Mouse (Mus musculus) hindbrain, embryonic 16.5 days (tissue): ENCODE measurements around the gene Bola2. TPM values are rescaled to one million over a fixed set of nuclear protein-coding genes. Genes with fewer than 3 reads are reported as not detected.

Experiments
- ATAC-seq: fragments of 200-750 bp; cut with Nextera tagmentation; 2 replicates; pipeline ENCODE4 v1.8.0; 2017; ENCODE audit warnings: moderate TSS enrichment, moderate library complexity
- H3K27ac ChIP-seq: fragments of 300-500 bp; sonication (generic); 2 replicates; pipeline ENCODE4 v1.5.1; 2014; ENCODE audit warnings: low read depth, mild to moderate bottlenecking, control low read depth, low read length, moderate library complexity
- H3K27me3 ChIP-seq: fragments of 300-500 bp; sonication (generic); replicated peaks from 2 replicates; pipeline ENCODE4 v1.6.1; 2014; ENCODE audit warnings: low read length; ENCODE audit not compliant: control insufficient read depth, insufficient read depth
- H3K36me3 ChIP-seq: fragments of 300-500 bp; sonication (generic); 2 replicates; pipeline ENCODE4 v1.6.1; 2014; ENCODE audit warnings: mild to moderate bottlenecking, low read length, moderate library complexity, mixed read lengths; ENCODE audit not compliant: control insufficient read depth, insufficient read depth
- H3K4me1 ChIP-seq: fragments of 300-500 bp; sonication (generic); 2 replicates; pipeline ENCODE4 v1.6.1; 2014; ENCODE audit warnings: low read depth, low read length; ENCODE audit not compliant: control insufficient read depth, insufficient read depth
- H3K4me2 ChIP-seq: fragments of 300-500 bp; sonication (generic); 2 replicates; pipeline ENCODE4 v1.6.1; 2014; ENCODE audit warnings: mild to moderate bottlenecking, low read length, control low read depth, moderate library complexity
- H3K4me3 ChIP-seq: fragments of 300-500 bp; sonication (generic); 2 replicates; pipeline ENCODE4 v1.5.1; 2014; ENCODE audit warnings: mild to moderate bottlenecking, low read length, control low read depth, moderate library complexity
- H3K9ac ChIP-seq: fragments of 300-500 bp; sonication (generic); 2 replicates; pipeline ENCODE4 v1.6.1; 2014; ENCODE audit warnings: low read depth, mild to moderate bottlenecking, control low read depth, low read length, moderate library complexity
- H3K9me3 ChIP-seq: fragments of 300-500 bp; sonication (generic); 2 replicates; pipeline ENCODE4 v1.6.1; 2014; ENCODE audit warnings: mild to moderate bottlenecking, low read length, moderate library complexity; ENCODE audit not compliant: control insufficient read depth
- WGBS: fragments of 180-500 bp; shearing (Covaris S2); extraction: QIAGEN DNeasy Blood & Tissue Kit; methylation state at CpG from one replicate; pipeline ENCODE4 v1.1.7; 2014; 5-methylcytosine and 5-hydroxymethylcytosine counted together
- polyA plus RNA-seq: library from polyadenylated mRNA; unstranded; fragments of >200 nt; fragmentation: Nextera tagmentation; extraction: Ambion mirVana; gene quantifications from 2 replicates; pipeline ENCODE4 v1.2.1, GENCODE M21; 2015

Gene Bola2
- polyA plus RNA-seq, 1 experiment from 2014 or later = 130 TPM

DNA sequence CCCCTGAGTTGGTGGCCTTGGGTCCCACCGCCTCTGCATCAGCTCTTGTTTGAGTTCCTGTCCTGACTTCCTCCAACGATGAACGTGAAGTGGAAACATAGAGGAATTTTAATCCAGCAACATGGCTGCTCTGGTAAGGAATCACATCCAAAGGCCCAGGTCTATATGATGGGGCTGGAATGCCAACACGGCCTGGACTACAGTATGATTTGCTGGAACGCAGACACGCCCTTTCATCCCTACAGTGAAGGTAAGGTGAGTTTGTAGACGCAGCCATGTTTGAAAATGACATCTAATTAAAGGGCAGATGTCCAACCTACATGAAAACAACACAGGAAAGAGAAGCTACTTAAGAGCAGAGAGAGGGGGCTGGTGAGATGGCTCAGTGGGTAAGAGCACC, 1.4 kb upstream of the Bola2 start:
- WGBS = 85% methylated on average over 7 of the region's 7 CpGs
- ATAC-seq = no peak
- H3K27me3 ChIP-seq = no peaks in the 10 kb centered on the region
- peaks cover 24% of the 10 kb centered on the region for H3K4me1 ChIP-seq
- H3K27ac ChIP-seq = no peak overlapping the region
- no peak overlapping the region for H3K4me3 ChIP-seq
- H3K36me3 ChIP-seq = peaks cover 13% of the 10 kb centered on the region
- peak overlapping the region; percentile 33 for H3K4me2 ChIP-seq
- no peak overlapping the region for H3K9ac ChIP-seq
- H3K9me3 ChIP-seq = no peaks in the 10 kb centered on the region

DNA sequence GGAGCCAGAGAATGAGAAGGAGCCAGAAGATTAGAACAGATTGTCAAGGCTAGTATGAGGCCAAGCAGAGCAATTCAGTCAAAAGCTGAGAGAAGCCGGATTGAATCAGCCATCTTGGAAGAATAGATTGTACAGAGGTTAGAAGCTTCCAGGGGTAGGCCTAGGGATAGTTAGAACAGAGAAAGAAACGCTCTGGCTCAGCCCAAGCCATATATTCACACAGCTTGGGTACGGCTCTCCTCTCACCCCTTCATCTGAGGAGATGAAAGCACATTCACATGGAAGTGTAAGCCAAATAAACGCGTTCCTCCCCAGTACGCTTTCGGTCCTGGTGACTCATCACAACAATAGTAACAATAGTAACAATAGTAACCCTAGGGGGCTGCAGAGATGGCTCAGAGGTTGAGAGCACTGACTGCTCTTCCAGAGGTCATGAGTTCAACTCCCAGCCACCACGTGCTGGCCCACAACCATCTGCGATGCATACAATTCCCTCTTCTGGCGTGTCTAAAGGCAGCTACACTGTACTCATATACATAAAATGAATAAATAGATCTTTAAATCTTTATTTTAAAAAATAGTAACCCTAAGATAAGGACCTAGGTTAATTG, 655 bp upstream of the Bola2 start:
- no peak for ATAC-seq
- Histone ChIP-seq H3K4me2 (peak overlapping the region; percentile 89), H3K4me1 (peaks cover 24% of the 10 kb centered on the region), H3K27me3 (no peaks in the 10 kb centered on the region), H3K27ac (no peak overlapping the region), H3K9me3 (no peaks in the 10 kb centered on the region), H3K36me3 (peaks cover 17% of the 10 kb centered on the region), H3K9ac (peak overlapping the region; percentile 73), H3K4me3 (peak overlapping the region; percentile 53)
- 14% methylated on average over 10 of the region's 10 CpGs for WGBS

DNA sequence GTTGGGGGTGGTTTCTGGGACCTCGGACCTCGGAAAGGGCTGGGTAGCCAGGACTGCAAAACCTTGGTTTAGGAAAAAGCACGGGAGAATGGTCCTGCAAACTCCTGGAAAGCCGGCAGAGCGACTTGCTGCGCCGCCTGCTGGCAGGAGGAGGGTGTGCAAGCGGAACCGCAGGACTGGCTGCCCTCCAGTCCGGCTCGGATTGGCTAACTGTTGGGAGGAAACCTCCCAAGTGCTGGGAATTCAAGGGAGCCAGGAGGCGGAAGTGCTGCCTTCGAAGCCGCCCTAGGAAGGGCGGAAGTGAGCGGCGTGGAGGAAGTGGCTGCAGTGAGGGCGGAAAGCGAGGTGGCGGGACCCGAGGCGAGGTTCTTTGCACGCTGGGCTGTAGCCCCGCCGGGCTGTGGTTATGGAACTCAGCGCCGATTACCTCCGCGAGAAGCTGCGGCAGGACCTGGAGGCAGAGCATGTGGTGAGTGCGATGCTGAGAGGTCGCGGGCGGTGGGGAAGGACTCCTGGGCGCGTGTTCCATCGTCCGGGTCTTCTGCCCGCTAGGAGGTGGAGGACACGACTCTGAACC, 518 bp downstream of the Bola2 start, which contains the start of gene Slx1b:
Slx1b (minus strand) TSS at position 154 of the 577 bp plus-strand sequence.
- WGBS = under 1% methylated on average over 37 of the region's 40 CpGs
- Histone ChIP-seq H3K4me1 (peaks cover 24% of the 10 kb centered on the region), H3K36me3 (peaks cover 22% of the 10 kb centered on the region)

DNA sequence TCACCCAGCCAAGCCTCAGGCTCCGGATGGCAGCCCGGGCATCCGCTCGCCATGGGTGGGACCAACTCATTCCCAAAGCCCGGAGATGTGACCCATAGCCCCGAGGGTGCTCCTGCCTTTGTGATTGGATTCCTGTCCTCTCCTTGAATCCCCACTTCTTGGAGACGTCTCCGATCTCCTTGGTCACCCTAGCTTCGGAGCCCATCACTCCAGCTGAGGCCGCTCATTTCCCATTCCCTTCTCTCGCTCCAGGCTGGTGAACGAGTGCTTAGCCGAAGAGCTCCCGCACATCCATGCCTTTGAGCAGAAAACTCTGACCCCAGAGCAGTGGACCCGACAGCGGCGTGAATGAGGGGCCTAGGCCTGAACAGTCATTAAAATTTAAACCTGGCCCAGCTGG, 1.1 kb downstream of the Bola2 start:
- no peaks in the 10 kb centered on the region for H3K9me3 ChIP-seq
- H3K27me3 ChIP-seq = no peaks in the 10 kb centered on the region
- ATAC-seq = no peak
- H3K4me3 ChIP-seq = peak overlapping the region; percentile 53
- peak overlapping the region; percentile 72 for H3K27ac ChIP-seq
- H3K9ac ChIP-seq = peak overlapping the region; percentile 84
- peaks cover 29% of the 10 kb centered on the region for H3K4me1 ChIP-seq
- 5% methylated on average over 17 of the region's 17 CpGs for WGBS
- peak overlapping the region; percentile 89 for H3K4me2 ChIP-seq
- H3K36me3 ChIP-seq = peaks cover 17% of the 10 kb centered on the region

More for the DNA sequence above, 518 bp downstream of the Bola2 start, which contains the start of gene Slx1b:
- Histone ChIP-seq H3K27me3 (no peaks in the 10 kb centered on the region), H3K4me3 (peak within 1 kb of the TSS; percentile 53), H3K9me3 (no peaks in the 10 kb centered on the region), H3K9ac (peak within 1 kb of the TSS; percentile 84), H3K4me2 (peak within 1 kb of the TSS; percentile 89), H3K27ac (peak within 1 kb of the TSS; percentile 85)
- peak; percentile 97 for ATAC-seq

DNA sequence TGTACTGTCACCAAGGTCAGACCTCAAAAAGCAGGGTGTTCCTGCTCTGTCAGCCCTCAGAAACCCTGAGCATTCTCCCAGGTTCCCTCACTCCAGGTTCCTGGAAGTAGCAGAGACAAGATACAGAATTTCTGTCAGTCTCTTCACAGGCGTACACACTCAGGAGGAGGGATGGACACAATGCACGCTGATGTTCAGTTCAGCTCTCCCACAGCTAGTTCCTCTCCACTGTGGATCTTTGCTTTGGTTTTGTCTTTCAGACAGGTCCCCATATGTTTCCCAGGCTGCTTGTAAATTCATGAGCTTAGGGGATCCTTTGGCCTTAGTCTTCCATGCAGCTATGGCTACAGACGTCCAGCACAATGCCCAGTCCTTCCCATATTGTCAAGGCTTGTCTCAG, 1.7 kb downstream of the Bola2 start:
- no peaks in the 10 kb centered on the region for H3K9me3 ChIP-seq
- H3K4me1 ChIP-seq = peaks cover 35% of the 10 kb centered on the region
- peaks cover 13% of the 10 kb centered on the region for H3K36me3 ChIP-seq
- peak overlapping the region; percentile 89 for H3K4me2 ChIP-seq
- WGBS = 74% methylated on average over 3 of the region's 3 CpGs
- H3K4me3 ChIP-seq = peak overlapping the region; percentile 53
- H3K27ac ChIP-seq = no peak overlapping the region
- H3K9ac ChIP-seq = no peak overlapping the region
- ATAC-seq = no peak
- H3K27me3 ChIP-seq = no peaks in the 10 kb centered on the region

DNA sequence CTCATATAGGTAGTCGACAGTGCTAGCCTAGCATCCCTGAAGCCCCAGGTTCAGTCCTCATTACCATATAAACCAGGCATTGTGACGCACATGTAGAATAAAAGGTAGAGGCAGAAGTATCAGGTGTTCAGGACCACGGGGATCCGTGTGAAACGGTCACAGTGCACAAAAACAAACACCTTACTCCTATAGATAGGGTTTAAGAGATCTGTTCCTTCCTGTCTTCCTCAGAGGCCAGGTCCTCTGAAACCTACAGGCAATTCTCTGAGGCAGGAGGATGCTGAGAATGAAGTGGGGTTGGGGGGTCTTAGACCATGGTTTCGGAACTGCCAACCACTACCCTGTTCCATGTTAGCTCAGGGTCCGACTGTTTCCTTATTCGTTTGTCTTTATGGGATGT, 2.6 kb downstream of the Bola2 start:
- Histone ChIP-seq H3K4me1 (peaks cover 45% of the 10 kb centered on the region), H3K36me3 (peaks cover 9% of the 10 kb centered on the region; the same call in 1 of the 2 replicates), H3K9ac (no peak overlapping the region), H3K27ac (no peak overlapping the region), H3K9me3 (no peaks in the 10 kb centered on the region), H3K4me3 (no peak overlapping the region), H3K4me2 (no peak overlapping the region), H3K27me3 (no peaks in the 10 kb centered on the region)
- WGBS = 93% methylated on average over 8 of the region's 8 CpGs
- ATAC-seq = no peak

DNA sequence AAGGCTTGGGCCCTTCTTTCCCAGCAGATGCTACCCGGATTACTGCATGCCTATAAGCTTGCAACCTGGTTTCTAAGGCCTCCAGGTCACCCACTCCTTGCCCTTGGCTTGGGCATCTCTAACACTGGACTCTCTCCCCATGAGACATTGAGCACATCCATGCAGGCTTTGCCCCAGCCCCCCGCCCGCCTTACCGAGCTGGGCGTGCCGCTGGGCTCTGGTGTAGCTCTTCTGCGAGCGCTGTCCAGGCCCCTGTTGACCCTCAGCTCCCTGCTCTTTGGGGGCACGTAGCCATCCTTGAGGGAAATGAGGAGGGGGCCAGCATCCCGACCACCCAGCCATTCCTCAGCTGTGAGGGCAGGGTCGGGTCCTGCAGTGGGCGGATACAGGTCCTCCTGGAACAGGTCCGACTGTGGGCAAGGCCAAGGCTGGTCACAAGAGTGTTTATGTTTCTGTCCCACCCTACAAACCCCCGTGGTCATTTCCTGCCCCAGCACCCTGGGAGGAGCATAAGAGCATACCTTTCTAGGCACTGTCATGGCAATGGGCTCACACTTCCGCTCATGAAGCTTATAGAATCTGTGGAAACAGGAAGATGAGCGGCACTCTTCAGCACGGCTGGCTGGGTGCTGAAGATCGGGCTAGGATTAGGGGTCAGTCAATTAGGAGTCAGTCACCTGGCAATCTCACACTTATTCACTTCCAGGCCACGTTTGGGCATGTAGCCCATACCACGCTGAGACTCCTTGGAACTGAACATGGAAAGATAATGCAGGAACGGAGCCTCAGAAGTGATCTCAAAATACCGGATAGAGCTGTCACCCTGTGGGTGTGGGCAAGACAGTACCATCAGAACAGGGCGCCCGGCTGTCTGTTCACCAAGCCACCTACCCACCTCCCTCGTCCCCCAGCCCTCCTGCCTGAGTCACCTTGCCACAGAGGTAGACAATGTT, 5.1 kb downstream of the Bola2 start:
- Histone ChIP-seq H3K9ac (no peak overlapping the region), H3K27ac (no peak overlapping the region), H3K4me3 (no peak overlapping the region), H3K27me3 (no peaks in the 10 kb centered on the region), H3K36me3 (peaks cover 9% of the 10 kb centered on the region; the same call in 1 of the 2 replicates), H3K4me2 (no peak overlapping the region), H3K4me1 (peaks cover 47% of the 10 kb centered on the region), H3K9me3 (no peaks in the 10 kb centered on the region)
- WGBS = 83% methylated on average over 25 of the region's 25 CpGs
- no peak for ATAC-seq

DNA sequence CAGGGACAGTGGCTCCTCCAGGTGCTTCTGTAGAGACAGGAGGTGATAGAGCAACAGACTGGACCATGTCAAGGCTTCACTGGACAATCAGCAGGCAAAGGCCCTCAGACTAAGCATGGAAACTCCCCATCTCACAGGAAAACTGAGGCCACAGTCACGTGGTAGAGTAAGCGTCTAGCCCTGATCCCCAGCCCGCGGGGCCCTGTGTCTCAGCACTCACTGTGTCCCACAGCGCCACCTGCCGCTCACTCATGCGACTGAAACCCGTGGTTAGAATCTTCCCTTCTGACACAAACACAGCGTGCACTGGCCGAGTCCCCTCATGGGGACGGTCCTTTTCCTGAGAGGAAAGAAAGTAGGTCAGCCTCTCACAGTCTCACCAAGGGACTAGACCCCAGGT, 5.9 kb downstream of the Bola2 start:
- WGBS = 1% methylated on average over 11 of the region's 11 CpGs
- Histone ChIP-seq H3K4me3 (peak overlapping the region; percentile 17; the same call in 1 of the 2 replicates), H3K36me3 (peaks cover 9% of the 10 kb centered on the region; the same call in 1 of the 2 replicates), H3K27ac (no peak overlapping the region), H3K27me3 (no peaks in the 10 kb centered on the region), H3K4me1 (peaks cover 47% of the 10 kb centered on the region), H3K9me3 (no peaks in the 10 kb centered on the region), H3K4me2 (peak overlapping the region; percentile 38), H3K9ac (peak overlapping the region; percentile 34)
- ATAC-seq = peak; percentile 31
